Mouse (Mus musculus) limb, embryonic 15.5 days (tissue): Measurements from ENCODE around the gene Fgfr2. TPM values are rescaled to one million over a fixed set of nuclear protein-coding genes. Genes with fewer than 3 reads are reported as not detected.

Experiments
- ATAC-seq: fragments of 200-750 bp; cut with Nextera tagmentation; 2 replicates; pipeline ENCODE4 v1.8.0; 2017; ENCODE audit warnings: low read depth, moderate TSS enrichment; ENCODE audit not compliant: insufficient number of reproducible peaks, low FRiP score, low TSS enrichment
- H3K27ac ChIP-seq: fragments of 300-500 bp; sonication (generic); 2 replicates; pipeline ENCODE4 v1.5.1; 2015; ENCODE audit warnings: moderate library complexity, mild to moderate bottlenecking, inconsistent platforms
- H3K27me3 ChIP-seq: fragments of 300-500 bp; sonication (generic); 2 replicates; pipeline ENCODE4 v1.6.1; 2015; ENCODE audit warnings: inconsistent platforms
- H3K36me3 ChIP-seq: fragments of 300-500 bp; sonication (generic); 2 replicates; pipeline ENCODE4 v1.6.1; 2015; ENCODE audit warnings: inconsistent platforms
- H3K4me1 ChIP-seq: fragments of 300-500 bp; sonication (generic); 2 replicates; pipeline ENCODE4 v1.6.1; 2015; ENCODE audit warnings: inconsistent platforms
- H3K4me2 ChIP-seq: fragments of 300-500 bp; sonication (generic); 2 replicates; pipeline ENCODE4 v1.6.1; 2015; ENCODE audit warnings: mild to moderate bottlenecking, inconsistent platforms
- H3K4me3 ChIP-seq: fragments of 300-500 bp; sonication (generic); 2 replicates; pipeline ENCODE4 v1.5.1; 2015; ENCODE audit warnings: mild to moderate bottlenecking, inconsistent platforms
- H3K9ac ChIP-seq: fragments of 300-500 bp; sonication (generic); 2 replicates; pipeline ENCODE4 v1.6.1; 2015; ENCODE audit warnings: inconsistent platforms
- H3K9me3 ChIP-seq: fragments of 300-500 bp; sonication (generic); 2 replicates; pipeline ENCODE4 v1.6.1; 2016; ENCODE audit warnings: inconsistent platforms
- WGBS: fragments of 180-500 bp; shearing (Covaris S2); methylation state at CpG from one replicate; pipeline ENCODE4 v1.1.7; 2015; 5-methylcytosine and 5-hydroxymethylcytosine counted together
- polyA plus RNA-seq: library from polyadenylated mRNA; unstranded; fragments of >200 nt; fragmentation: Nextera tagmentation; extraction: Ambion mirVana; gene quantifications from 2 replicates; pipeline ENCODE4 v1.2.1, GENCODE M21; 2015

Gene Fgfr2
- 97.8 and 101 TPM in 2 replicates for polyA plus RNA-seq

- Histone ChIP-seq H3K9ac (peak within 1 kb of the TSS; percentile 85), H3K36me3 (no peaks in the 10 kb centered on the region), H3K4me1 (peaks cover 28% of the 10 kb centered on the region), H3K4me2 (peak within 1 kb of the TSS; percentile 97), H3K27me3 (peaks cover 14% of the 10 kb centered on the region; the same call in 1 of the 2 replicates), H3K27ac (peak within 1 kb of the TSS; percentile 95), H3K9me3 (no peaks in the 10 kb centered on the region), H3K4me3 (peak within 1 kb of the TSS; percentile 85)
- WGBS: under 1% methylated on average over 31 of the region's 53 CpGs
- peak; percentile 70 for ATAC-seq
Observed at GRCm38 (mm10) chr7:133123244-133123998, at the start of gene Fgfr2. Fgfr2 (minus strand) TSS chr7:133123350.

GRCm38 (mm10) chr7:133171403-133172032 is 48.4 kb upstream of the Fgfr2 start:
- Histone ChIP-seq H3K27me3 (no peaks in the 10 kb centered on the region), H3K36me3 (no peaks in the 10 kb centered on the region), H3K4me3 (no peak overlapping the region), H3K9me3 (no peaks in the 10 kb centered on the region), H3K4me2 (no peak overlapping the region), H3K9ac (no peak overlapping the region), H3K4me1 (peaks cover 7% of the 10 kb centered on the region), H3K27ac (peak overlapping the region; percentile 3; the same call in 1 of the 2 replicates)
- ATAC-seq: no peak
- 67% methylated on average over 4 of the region's 4 CpGs for WGBS

DNA sequence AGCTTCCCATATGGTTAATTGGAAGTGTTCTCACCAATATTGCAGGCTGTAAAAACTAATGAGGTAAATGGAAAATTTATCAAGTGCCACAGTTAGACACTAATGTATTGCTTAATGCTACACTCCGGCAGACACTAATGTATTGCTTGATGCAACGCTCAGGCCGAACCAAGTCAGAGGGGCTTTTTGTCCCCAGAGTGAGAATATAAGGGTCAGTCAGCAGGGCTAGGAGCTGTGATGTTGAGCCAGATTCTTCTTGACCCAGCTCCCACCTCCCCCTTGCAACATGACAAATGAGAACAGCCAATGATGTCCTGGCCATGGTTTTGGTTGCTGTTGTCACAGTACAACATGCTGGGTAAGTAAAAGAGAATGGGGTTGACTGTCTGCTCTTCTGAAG is 45.8 kb upstream of the Fgfr2 start:
- Histone ChIP-seq H3K9ac (no peak overlapping the region), H3K4me2 (no peak overlapping the region), H3K27me3 (no peaks in the 10 kb centered on the region), H3K27ac (no peak overlapping the region), H3K36me3 (no peaks in the 10 kb centered on the region), H3K4me3 (no peak overlapping the region), H3K4me1 (0 out of 2 replicates have a peak, but pooled peaks cover 3% of the 10 kb centered on the region), H3K9me3 (no peaks in the 10 kb centered on the region)
- 77% methylated on average over 3 of the region's 3 CpGs for WGBS
- no peak for ATAC-seq

GRCm38 (mm10) chr7:133167903-133168302 is 44.8 kb upstream of the Fgfr2 start:
- H3K4me1 ChIP-seq: 0 out of 2 replicates have a peak, but pooled peaks cover 3% of the 10 kb centered on the region
- 78% methylated on average over 2 of the region's 2 CpGs for WGBS
- no peaks in the 10 kb centered on the region for H3K36me3 ChIP-seq
- no peak overlapping the region for H3K27ac ChIP-seq
- no peaks in the 10 kb centered on the region for H3K9me3 ChIP-seq
- H3K4me3 ChIP-seq: no peak overlapping the region
- H3K9ac ChIP-seq: no peak overlapping the region
- no peak overlapping the region for H3K4me2 ChIP-seq
- ATAC-seq: no peak
- H3K27me3 ChIP-seq: no peaks in the 10 kb centered on the region

DNA sequence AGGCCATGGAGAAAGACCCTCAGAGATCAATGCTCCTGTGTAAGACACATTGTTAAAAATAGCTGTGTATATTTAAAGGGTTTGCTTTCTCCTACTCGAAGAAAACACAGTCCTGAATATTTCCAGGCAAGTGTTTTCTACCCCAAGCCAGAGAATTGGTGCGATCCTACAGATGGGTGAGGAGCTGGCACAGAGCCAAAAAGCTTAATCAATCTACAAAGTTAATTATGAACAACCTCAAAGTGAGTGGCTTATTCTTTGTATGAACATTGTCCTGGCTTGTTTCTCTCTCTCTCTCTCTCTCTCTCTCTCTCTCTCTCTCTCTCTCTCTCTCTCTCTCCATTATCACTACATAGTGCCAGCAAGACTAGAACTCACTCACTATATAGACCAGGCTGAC is 41.6 kb upstream of the Fgfr2 start:
- Histone ChIP-seq H3K27me3 (no peaks in the 10 kb centered on the region), H3K9ac (no peak overlapping the region), H3K9me3 (no peaks in the 10 kb centered on the region), H3K4me1 (peaks cover 11% of the 10 kb centered on the region), H3K27ac (no peak overlapping the region), H3K4me3 (no peak overlapping the region), H3K4me2 (no peak overlapping the region), H3K36me3 (no peaks in the 10 kb centered on the region)
- 48% methylated on average over 2 of the region's 2 CpGs for WGBS
- no peak for ATAC-seq

DNA sequence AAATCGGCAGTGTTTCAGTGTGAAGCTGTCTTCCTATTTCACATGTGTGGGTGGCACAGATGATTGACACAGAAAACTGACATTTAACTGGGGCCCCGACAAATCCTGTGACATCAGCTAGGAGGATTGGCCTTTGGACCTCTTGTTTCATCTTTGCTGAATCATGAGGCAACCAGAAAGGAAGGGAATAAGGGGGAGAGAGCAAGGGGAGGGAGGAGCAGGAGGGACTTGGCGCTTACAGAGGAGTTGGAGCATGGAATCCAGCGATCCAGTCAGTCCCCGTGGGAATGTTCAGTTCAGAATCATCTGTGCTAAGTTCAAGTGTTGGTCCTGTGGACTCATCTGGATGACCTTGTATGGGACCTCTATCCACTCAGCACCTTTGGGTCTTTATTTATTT is 39.9 kb upstream of the Fgfr2 start:
- Histone ChIP-seq H3K9me3 (no peaks in the 10 kb centered on the region), H3K4me2 (no peak overlapping the region), H3K4me3 (no peak overlapping the region), H3K9ac (no peak overlapping the region), H3K27ac (no peak overlapping the region), H3K27me3 (no peaks in the 10 kb centered on the region), H3K36me3 (no peaks in the 10 kb centered on the region), H3K4me1 (peaks cover 11% of the 10 kb centered on the region)
- ATAC-seq: no peak
- WGBS: 69% methylated on average over 5 of the region's 5 CpGs

- Histone ChIP-seq H3K36me3 (no peaks in the 10 kb centered on the region), H3K9me3 (no peaks in the 10 kb centered on the region), H3K4me3 (no peak overlapping the region), H3K27ac (no peak overlapping the region), H3K9ac (no peak overlapping the region), H3K4me1 (peaks cover 11% of the 10 kb centered on the region), H3K27me3 (no peaks in the 10 kb centered on the region), H3K4me2 (no peak overlapping the region)
- WGBS: 32% methylated on average over 2 of the region's 2 CpGs
- no peak for ATAC-seq
Observed at GRCm38 (mm10) chr7:133162131-133162530, 39.0 kb upstream of the Fgfr2 start.

DNA sequence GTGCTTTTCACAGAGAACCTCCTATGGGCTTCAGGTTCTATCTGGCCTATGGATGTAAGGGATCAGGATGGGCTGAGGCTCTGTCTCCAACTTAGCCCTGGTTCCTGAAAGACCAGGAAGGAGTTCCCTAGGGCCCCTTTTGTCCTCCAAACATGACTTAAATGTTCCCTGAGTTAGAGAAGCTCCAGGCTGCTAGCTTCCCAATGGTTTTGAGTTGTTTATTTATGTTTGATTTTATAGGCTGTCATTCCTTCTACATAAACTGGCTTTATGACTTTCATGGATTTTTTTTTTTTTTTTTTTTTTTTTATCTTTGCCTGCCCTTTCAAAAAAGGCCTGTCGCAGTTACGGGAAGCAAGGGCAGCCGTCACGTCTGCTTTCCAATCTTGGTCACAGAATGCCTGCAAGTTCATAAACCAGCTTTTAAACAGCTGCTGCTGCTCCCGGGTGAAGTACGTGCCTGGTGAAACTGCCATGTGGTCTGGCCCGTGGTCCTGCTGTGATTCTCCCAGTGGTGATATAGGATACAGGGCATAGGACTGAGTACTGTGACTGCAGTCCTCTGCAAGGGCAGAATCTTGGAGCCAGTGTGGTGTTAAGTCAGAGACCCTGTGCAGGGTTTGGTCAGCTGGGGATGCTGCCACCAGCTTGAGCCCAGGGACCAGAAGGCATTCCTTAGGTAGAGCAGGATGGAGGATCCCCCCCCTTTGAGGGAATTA is 38.4 kb upstream of the Fgfr2 start:
- no peaks in the 10 kb centered on the region for H3K36me3 ChIP-seq
- H3K27me3 ChIP-seq: no peaks in the 10 kb centered on the region
- H3K9me3 ChIP-seq: no peaks in the 10 kb centered on the region
- no peak overlapping the region for H3K9ac ChIP-seq
- H3K4me2 ChIP-seq: no peak overlapping the region
- peak; percentile 67; the same call in 1 of the 2 replicates for ATAC-seq
- H3K4me1 ChIP-seq: peaks cover 11% of the 10 kb centered on the region
- no peak overlapping the region for H3K27ac ChIP-seq
- 18% methylated on average over 7 of the region's 7 CpGs for WGBS
- no peak overlapping the region for H3K4me3 ChIP-seq

GRCm38 (mm10) chr7:133159519-133159918 is 36.4 kb upstream of the Fgfr2 start:
- ATAC-seq: no peak
- 85% methylated on average over 3 of the region's 3 CpGs for WGBS
- Histone ChIP-seq H3K36me3 (no peaks in the 10 kb centered on the region), H3K9ac (no peak overlapping the region), H3K27me3 (no peaks in the 10 kb centered on the region), H3K4me1 (peaks cover 12% of the 10 kb centered on the region), H3K27ac (no peak overlapping the region), H3K9me3 (no peaks in the 10 kb centered on the region), H3K4me2 (no peak overlapping the region), H3K4me3 (no peak overlapping the region)

DNA sequence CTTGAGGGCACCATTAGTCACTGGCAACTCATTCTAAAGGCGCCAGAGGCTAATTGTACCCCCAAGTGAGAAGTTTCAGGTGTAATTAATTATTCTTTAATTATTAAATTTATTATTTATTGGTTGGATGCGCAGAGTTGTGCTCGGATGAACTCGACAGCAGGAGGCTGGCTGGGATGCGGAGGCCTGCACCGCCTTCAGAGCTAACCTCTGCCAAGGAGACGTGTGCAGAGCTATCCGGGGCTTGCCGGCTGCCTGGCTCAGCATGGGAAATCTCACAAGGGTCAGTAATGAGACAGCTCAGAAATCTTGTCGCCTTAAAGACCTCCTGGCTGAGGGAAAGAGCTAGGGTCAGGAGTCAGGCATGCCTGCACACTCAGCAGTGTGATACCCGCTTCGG is 32.5 kb upstream of the Fgfr2 start:
- Histone ChIP-seq H3K4me3 (no peak overlapping the region), H3K27ac (no peak overlapping the region), H3K36me3 (no peaks in the 10 kb centered on the region), H3K9me3 (no peaks in the 10 kb centered on the region), H3K4me1 (0 out of 2 replicates have a peak, but pooled peaks cover 2% of the 10 kb centered on the region), H3K9ac (no peak overlapping the region), H3K27me3 (no peaks in the 10 kb centered on the region), H3K4me2 (no peak overlapping the region)
- WGBS: 60% methylated on average over 12 of the region's 12 CpGs
- no peak for ATAC-seq

DNA sequence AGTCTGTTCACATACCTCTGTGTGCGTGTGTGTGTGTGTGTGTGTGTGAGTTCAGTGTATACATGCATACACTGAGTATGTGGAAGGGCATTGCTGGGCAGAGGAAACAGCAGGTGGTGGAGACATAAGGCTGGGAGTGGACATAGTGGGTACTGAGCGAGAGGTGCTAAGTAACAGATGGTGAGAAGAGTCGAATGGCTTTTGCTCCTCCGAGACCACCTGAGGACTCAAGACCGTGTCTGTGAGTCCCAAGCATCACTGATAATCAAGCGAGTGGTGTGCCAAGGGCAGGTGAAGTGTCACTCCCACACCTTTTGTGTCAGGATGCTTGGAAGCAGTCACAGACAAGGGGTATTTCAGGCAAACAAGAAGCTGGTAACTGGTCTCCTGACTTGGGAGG is 31.7 kb upstream of the Fgfr2 start:
- no peak overlapping the region for H3K27ac ChIP-seq
- H3K27me3 ChIP-seq: no peaks in the 10 kb centered on the region
- no peaks in the 10 kb centered on the region for H3K9me3 ChIP-seq
- H3K4me3 ChIP-seq: no peak overlapping the region
- 64% methylated on average over 6 of the region's 6 CpGs for WGBS
- H3K36me3 ChIP-seq: no peaks in the 10 kb centered on the region
- no peak overlapping the region for H3K4me2 ChIP-seq
- no peak for ATAC-seq
- no peak overlapping the region for H3K9ac ChIP-seq
- 0 out of 2 replicates have a peak, but pooled peaks cover 2% of the 10 kb centered on the region for H3K4me1 ChIP-seq
